Mouse (Mus musculus): ENCODE results near the gene Nt5c1b.

Nt5c1b gene

DNA sequence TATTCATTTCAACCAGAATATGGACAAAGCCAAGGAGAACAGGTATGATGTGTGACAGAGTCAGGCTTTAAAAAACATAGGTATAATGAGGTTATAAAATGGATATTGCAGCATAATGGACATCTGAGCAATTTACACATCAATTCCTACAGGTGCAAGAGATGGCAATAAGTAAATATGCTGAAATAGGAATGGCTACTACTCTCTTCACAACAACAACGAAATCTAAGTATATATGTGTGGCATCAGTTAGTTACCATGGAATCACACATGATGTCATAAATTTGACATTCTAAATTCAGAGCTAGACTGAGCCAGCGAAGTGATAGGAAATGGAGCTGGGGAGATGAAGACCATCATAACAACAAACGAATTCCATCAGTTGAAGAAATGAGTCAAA, at the start of gene Nt5c1b:
Nt5c1b (plus strand) TSS at position 301 of the 400 bp plus-strand sequence.
- no peak for DNase-seq

GRCm38 (mm10) chr12:10327651-10328050, 42.1 kb upstream of the Nt5c1b start:
- no peak for DNase-seq

DNA sequence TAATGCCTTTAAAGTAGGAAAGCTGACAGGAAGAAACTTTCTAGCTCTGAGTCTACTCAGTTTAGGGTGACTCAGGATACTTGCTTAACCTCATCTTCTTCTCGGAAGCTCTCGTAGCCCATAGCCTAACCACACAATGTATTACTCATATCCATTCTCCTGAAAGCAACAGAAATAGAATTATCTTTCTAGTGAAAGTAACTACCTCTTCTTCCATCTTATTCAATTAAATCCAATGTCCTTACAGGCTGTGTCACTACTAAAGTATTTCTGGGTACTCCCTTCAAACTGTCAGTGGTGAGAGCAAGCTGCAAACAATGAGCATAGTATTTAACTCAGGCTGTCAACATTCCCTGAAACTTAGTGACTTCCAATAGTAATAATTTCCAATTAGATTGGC, 40.3 kb upstream of the Nt5c1b start:
- no peak for DNase-seq

DNA sequence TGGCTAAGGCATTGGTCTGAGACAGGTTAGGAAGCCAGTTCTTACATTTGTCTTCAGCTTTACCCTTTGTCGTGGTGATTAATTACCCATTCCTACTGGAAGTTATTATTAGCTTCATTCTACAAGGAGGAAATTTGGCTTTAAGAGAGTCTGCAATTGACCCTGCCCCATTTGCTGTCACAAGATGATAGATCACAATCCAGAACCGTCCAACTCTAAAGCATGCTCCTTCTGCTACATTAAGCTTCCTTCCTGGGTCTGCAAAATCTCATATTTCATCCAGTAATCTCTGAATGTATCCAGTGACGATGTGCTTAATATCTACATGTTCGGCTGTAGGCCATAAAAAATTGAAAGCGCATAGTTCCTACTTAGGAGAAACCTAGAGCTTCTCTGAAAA, 29.2 kb upstream of the Nt5c1b start:
- DNase-seq = no peak

DNA sequence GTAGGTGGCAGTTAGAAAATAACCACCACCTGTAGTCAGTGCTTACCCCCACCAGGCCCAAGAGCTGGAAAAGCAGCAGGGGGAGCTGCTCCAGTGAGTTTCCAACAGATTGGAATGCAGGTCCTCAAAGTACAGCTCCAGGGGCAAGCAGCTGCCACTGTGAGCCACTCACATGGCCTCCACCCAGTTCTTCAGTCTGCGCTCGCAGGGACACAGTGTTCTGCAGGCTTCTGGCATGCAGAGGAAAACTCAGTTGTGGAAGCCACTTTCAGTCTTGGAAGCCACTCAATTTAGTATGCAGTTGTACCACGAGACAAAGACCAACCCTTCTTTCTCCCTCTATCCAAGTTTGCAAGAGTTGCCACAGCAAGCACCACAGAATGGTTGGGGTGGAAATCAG, 19.1 kb upstream of the Nt5c1b start:
- DNase-seq = no peak

- DNase-seq = no peak
Measured at GRCm38 (mm10) chr12:10357756-10358155, 12.0 kb upstream of the Nt5c1b start.

- peak; percentile 97 for DNase-seq
Measured at GRCm38 (mm10) chr12:10390671-10391441, 21.1 kb downstream of the Nt5c1b start, which contains the start of gene Rdh14. Gene Rdh14, plus strand, starts transcription at chr12:10390772.

GRCm38 (mm10) chr12:10400788-10401187, 31.0 kb downstream of the Nt5c1b start:
- no peak for DNase-seq

- no peak for DNase-seq
Measured at GRCm38 (mm10) chr12:10402421-10403115, 32.8 kb downstream of the Nt5c1b start.

DNA sequence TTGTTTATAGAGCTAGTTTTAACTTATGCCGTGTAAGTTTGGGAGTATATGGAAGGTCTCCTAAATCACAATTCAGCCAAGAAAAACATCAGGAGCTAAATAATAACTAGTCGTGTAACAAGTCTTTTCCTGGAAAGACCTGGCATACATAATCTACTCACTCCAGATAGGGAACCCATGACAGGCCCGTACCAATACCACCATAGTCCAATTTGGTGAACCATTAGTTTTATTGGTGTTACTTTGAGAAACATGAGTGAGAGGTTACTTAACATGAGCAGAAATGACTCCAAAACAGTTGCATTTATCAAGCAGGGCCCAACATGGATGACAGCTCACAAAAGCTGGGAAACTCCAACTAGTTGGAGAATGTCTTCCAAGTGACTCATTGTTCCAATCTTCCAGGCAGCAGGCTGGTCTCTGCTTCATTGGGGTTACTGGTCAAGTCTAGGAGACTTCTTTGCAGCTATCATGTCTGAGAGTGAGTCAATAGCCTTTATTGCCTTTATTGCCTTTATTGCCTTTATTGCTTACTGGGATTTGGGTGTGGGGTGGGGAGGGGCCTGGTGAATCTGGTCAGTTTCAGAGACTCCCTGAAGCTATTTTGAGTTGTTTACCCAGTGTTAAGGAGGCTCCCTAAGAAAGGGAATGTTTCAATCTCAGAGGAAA, 40.9 kb downstream of the Nt5c1b start:
- DNase-seq = no peak

- no peak for DNase-seq
Measured at GRCm38 (mm10) chr12:10411453-10411852, 41.7 kb downstream of the Nt5c1b start.

DNA sequence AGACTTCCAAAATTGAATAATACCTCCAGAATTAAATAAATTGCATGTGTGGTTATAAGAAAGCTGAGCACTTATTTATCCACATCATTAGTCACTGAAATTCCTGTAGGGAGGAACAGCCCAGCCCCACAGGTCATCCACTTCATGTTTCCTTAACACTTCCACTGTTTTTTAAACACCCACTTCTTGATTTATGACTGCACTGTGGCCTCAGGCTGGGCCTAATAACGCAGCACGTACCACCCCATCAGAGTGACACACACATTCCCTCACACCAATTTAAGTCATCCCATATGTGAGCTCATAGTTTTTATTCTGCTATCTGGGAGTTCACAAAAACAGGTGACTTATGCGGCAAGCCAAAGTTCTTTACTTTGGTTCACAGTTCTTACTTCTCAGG, 52.6 kb downstream of the Nt5c1b start:
- DNase-seq = no peak

GRCm38 (mm10) chr12:10425982-10426863, 56.5 kb downstream of the Nt5c1b start:
- DNase-seq = no peak

- DNase-seq = no peak
Measured at GRCm38 (mm10) chr12:10430999-10431398, 61.2 kb downstream of the Nt5c1b start.

DNA sequence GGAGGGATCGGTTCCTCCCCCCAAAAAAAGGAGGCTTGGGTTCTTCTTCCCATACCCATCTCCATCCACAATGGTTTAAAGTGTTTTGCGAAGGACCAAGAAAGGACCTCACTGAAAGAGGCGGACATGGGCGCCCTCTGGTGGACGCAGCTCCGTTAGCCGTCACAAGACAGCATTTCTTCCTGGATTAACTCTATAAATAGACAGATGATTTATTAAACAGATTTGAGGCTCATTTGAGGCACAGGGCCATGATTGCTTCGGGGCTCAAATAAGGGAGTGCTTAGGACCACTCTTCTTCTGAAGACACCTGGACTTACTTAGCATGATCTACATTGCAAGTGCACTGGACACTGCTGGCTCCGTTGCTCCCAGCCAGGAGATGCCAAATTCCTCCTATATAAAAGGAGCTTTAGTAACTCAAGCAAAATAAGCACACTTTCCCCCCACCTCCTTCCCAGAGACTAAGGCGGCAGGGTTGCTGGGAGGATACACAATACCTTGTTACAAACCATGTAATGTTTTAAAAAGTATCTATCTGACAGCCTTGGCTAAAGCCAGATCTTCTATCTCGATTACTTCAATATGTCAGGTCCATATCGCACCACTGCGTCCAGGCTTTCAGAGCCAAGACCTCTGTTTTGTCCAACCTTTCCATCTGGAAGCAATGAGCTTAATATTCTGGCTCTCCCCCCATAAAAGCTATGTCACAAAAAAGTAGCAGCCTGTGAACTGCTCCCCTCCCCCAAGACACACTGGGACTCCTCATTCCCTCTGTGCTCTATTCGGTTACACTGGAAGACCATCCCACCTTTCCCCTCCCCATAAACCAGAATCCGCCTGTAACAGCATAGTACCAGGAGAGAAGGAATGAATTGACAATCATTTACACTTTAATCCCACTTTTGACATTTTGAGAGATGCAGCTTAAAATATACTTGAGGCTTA, 68.6 kb downstream of the Nt5c1b start:
- peak; percentile 93 to 96 for DNase-seq
